Mouse (Mus musculus) CD4-positive helper T cell, adult 2 months (primary cell): ENCODE measurements around the gene Peak1.

Experiments used
- DNase-seq: peaks from one replicate; pipeline ENCODE4 v3.0.0-alpha.2; 2012; ENCODE audit warnings: low read depth, missing footprints, low spot score

Peak1 gene

GRCm38 (mm10) chr9:56415935-56416607 is 1.8 kb downstream of the Peak1 start:
- no peak for DNase-seq

DNA sequence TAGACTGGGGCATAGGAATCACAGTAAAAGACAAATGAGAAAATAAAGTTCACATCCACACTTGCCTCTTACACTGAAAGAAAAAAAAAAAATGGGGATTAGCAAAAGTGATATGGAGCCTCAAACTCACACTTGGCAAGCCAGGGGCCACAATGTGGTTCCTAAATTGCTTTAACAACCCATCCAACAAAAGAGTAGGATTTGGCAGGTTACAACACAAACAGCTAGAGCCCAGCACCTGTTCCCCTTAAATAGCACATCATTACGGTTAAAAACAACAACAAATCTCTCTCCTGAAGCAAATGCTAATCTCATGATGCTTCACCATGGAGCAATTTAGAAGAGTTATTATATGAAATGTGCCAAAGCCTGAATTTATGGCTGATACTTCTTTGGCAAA is 2.5 kb downstream of the Peak1 start:
- no peak for DNase-seq

- peak; percentile 22 for DNase-seq
Measured at GRCm38 (mm10) chr9:56414322-56414721, 3.5 kb downstream of the Peak1 start.

DNA sequence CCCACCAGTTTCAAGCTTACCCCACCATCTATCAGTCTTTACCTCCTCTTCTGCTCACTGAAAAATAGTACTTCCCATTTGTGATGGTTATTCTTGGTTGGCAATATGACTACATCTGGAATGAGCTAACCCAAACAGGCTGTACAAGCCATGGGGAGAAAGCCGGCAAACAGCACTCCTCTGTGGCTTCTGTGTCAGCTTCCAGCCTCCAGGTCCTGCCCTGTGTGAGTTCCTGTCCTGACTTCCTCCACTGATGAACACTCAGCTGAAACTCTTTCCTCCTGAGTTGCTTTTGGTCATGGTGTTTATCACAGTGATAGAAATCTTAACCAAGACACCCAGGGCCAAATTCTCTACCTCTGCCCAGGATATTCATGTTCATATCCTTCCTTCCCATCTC is 5.2 kb downstream of the Peak1 start:
- no peak for DNase-seq

- DNase-seq = no peak
Measured at GRCm38 (mm10) chr9:56409928-56410327, 7.9 kb downstream of the Peak1 start.

DNA sequence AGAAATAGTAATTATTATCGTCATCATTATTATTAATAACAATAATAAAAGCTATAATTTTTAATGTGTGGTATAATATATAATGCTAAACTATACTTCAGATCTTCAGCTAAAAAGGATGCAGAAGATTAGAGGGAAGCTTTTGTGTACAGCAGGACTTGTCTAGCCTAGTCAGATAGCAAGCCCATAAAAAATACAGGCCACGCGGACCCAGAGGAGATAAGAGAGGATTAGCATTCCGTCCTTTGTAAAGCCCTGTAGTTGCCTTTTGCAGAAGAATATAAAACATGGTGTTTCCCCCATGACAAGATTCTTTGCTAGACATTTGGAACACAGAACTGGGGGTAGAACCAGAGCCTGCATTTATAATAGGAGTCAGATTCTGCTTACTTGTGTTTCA is 13.2 kb downstream of the Peak1 start:
- no peak for DNase-seq

DNA sequence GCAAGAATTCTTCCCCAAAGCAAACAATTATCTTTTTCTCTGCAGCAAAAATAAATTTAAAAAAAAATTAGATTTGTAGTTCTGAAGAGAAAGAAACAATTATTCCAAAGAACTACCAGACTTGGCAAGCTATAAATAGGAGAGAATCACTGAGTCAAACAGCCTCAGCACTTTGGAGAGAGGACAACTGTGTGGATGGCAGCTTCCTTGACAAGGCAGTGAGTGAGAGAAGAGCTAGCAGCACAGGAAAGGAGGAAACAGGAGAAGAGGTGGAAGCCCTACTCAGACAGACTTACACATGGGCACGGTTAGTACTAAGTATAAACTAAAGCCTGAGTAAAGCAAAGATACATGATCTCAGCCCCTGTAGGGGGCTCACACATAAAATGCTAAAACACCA is 21.6 kb downstream of the Peak1 start:
- DNase-seq = no peak

- no peak for DNase-seq
Measured at GRCm38 (mm10) chr9:56392857-56393256, 25.0 kb downstream of the Peak1 start.

DNA sequence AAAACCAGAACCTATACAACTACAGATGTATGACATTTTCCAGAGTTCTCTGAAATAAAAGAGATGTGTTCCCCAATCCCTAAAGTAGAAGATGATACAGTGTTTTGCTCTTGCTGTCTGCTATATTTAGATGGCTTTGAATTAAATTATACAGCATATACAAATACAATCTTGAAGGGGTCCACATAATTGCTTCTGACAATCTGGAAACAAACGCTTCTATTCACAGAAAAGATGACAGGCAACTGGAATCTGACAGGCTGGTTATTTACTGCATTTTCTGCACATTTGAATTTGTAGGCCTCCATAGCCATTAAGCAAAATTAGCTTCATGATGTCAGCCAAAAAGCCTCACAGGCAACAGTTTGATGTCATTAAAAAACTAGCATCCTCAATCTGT is 35.1 kb downstream of the Peak1 start:
- DNase-seq = no peak

DNA sequence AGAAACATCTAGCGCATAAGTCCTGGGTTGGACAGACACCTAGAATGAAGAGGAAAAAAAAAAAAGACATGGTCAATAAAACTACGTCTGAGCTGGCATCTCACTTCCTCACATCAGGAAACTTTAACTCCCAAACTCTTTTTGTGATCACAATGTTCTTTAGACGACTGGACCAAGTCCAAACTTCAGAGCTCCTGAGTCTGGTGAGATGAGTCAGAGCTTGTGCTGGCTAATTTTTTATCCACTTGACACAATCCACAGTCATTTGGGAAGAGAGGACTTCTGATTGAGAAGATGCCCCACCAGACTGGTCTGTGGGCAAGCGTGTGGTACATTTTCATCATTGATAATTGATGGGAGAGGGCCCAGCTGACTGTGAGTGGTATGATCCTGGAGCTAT is 43.5 kb downstream of the Peak1 start:
- no peak for DNase-seq

GRCm38 (mm10) chr9:56370710-56371109 is 47.2 kb downstream of the Peak1 start:
- DNase-seq = no peak

DNA sequence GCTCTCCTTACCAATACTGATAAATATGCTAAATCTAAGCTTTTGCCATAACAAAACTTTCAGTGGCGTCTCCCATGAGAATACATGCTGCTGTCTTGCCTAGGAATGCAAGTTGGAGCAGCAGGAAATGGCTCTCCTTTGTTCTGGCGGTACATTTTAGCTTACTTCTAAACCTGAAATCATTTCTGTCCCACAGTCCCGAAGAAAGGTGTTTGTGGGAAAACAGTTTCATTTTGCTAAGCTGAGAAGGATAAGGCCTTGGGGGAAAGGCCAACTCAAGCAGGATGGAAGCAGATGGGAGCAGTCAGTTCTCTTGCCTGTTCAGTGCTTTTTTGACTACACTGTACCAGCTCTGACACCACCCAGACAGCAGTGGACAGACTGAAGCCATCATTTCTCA is 49.1 kb downstream of the Peak1 start:
- no peak for DNase-seq

- no peak for DNase-seq
Measured at GRCm38 (mm10) chr9:56363306-56363705, 54.6 kb downstream of the Peak1 start.

DNA sequence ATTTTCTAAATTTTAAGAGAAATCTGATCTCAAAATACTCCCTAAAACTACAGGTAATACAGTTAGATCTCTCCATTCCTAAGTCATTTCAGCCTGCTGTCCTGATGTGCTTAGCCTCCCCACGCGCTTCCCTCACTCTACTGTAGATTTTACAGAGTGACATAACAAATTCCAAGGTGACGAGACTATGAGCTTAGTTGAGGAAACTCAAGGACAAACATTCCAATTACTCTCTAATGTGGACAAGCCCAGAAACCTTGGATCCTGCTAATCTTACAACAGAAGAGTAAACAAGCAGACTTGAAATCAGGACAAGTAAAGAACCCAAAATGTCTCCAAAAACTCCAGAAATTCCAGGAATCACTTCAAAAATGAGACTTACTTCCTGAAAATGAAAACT is 58.6 kb downstream of the Peak1 start:
- no peak for DNase-seq

- no peak for DNase-seq
Measured at GRCm38 (mm10) chr9:56355186-56355585, 62.7 kb downstream of the Peak1 start.

DNA sequence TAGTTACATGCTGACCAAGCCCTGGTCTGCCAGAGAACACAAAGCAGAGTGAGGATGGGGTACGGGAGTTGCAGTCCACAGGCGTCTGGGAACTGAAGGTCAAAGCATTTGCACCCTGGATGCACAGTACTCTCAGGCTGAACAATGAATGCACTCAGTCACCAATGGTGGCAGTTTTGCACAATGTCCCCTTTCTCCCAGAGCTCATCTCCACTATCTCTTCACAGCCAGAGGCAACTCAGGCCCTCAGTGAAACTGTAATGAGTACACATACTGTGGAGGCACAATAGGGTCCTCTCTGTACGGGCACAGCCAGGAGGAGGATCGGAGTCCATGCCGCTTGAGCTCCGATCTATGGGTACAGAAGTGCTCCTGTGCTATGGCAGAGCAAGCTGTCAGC is 71.5 kb downstream of the Peak1 start:
- DNase-seq = no peak

DNA sequence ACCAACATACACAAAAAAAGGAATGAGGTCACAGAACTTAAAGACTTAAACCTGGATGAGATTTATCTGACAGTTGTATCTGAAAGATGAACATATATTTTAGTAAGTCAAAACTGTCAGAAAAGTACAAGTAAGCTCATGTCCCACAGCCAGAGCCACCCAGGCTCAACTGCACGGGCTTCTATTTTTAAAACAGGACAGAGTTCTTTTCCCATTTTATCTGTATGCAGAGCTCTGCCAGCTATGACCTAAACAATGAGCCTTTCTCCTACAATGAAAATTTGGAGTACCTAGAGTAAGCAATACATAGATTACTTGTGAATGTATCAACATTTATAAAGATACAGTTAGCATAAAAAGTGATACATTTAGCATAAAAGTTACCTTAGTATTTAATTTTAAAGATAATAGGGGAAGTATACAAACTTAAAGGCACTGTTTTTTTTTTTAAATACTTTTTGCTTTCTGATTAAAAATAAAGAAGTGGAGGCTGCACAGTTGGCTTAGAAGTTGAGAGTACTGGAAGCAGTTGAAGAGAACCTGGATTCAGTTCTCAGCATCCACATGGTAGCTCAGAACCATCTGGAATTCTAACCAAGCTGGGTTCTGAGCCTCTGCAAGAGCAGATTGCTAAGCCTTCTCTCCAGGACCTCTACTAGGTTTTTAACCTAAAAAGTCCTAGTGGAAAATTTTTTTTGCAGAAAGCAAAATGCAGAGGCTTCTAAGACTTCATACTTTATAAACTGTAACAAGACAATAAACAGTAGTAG is 78.3 kb downstream of the Peak1 start:
- DNase-seq = no peak

DNA sequence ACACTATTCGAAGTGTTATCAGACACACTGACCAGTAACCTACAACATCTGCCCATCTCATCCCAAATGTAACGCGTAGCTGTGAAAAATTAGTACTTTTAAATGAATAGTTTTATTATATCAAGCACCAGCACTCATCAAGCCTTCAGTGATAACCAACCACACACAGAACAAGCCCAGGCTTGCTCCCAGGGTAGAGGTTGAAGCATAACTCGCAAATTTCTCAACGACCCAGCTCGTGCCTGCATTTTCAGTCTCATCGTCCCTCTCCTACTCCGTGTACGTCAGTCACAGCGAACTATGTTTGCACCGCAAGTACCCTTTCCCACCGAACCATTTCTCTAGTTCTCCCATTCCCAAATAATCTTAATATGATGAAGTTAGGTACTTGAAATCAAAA is 83.5 kb downstream of the Peak1 start:
- DNase-seq = no peak

- DNase-seq = no peak
Measured at GRCm38 (mm10) chr9:56332774-56333173, 85.1 kb downstream of the Peak1 start.

GRCm38 (mm10) chr9:56326511-56327005 is 91.3 kb downstream of the Peak1 start:
- DNase-seq = peak; percentile 16

DNA sequence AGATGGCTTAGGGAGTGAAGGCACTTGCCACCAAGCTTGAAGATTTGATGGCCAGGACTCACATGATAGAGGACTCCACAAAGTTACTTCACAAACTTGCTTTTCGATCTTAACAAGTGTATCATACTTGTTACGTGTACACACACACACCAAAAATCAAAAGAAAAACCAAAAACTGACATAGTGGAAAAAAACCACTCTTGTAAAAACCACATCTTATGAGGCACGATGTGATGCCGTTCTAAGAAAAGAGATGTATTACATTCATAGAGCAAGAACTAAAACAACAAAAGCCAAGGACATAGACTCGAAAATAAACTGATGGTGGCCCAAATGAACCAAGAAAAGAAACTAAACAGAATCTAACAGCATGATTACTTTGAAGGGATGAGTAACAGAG is 92.1 kb downstream of the Peak1 start:
- peak; percentile 79 for DNase-seq

GRCm38 (mm10) chr9:56324576-56325355 is 93.1 kb downstream of the Peak1 start:
- DNase-seq = peak; percentile 34
